Mouse (Mus musculus): ENCODE results near the gene Sipa1l3. TPM values are rescaled to one million over a fixed set of nuclear protein-coding genes. Genes with fewer than 3 reads are reported as not detected.

Sipa1l3 gene
- polyA plus RNA-seq, 1 experiment from 2014 or later, result 15.6 TPM

GRCm38 (mm10) chr7:29352246-29352645 is 166.2 kb downstream of the Sipa1l3 start:
- H3K36me3 ChIP-seq (ENCODE audit: control insufficient read depth, insufficient read depth, low read length), result peaks cover 51% of the 10 kb centered on the region

DNA sequence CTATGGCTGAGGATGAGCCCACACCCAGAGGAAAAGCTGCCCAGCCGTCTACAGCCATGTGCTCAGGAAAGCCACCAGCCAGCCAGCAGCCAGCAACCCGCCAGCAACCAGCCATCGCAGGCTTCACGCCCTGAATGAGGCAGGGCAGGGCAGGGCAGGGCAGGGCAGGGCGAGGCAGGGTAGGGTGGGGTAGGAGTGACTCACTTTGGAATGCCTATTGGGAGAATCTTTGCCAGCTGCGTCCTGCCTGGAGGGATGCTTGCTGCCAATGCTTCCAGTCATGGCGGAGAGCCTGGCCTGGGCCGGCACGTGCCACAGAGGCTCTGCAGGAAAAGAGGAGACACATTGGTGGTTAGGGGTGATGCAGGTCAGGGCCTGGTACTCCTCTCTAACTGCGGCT is 168.0 kb downstream of the Sipa1l3 start:
- Histone ChIP-seq H3K4me2 (ENCODE audit: low read depth, low read length) (no peak overlapping the region), H3K27me3 (replicated peaks; ENCODE audit: control insufficient read depth, insufficient read depth, low read length) (no peaks in the 10 kb centered on the region), H3K4me1 (ENCODE audit: control insufficient read depth, insufficient read depth, low read length) (no peaks in the 10 kb centered on the region), H3K9me3 (ENCODE audit: control insufficient read depth, low read length) (no peaks in the 10 kb centered on the region), H3K27ac (replicated peaks; ENCODE audit: low read depth, low read length) (no peak overlapping the region), H3K36me3 (ENCODE audit: control insufficient read depth, insufficient read depth, low read length) (peaks cover 55% of the 10 kb centered on the region), H3K4me3 (ENCODE audit: low read depth, low read length) (no peak overlapping the region), H3K9ac (ENCODE audit: low read depth, low read length) (no peak overlapping the region)
- DNase-seq (ENCODE audit: low spot score), result no peak
- WGBS, result 88% methylated on average over 10 of the region's 10 CpGs
- no peak for ATAC-seq (ENCODE audit: low read depth)

More at GRCm38 (mm10) chr7:29352246-29352645, 166.2 kb downstream of the Sipa1l3 start:
- no peak for DNase-seq (ENCODE audit: low spot score)
- no peak overlapping the region for H3K4me3 ChIP-seq (ENCODE audit: low read depth, low read length)
- no peak overlapping the region for H3K4me2 ChIP-seq (ENCODE audit: low read depth, low read length)
- ATAC-seq (ENCODE audit: low read depth), result no peak
- H3K27ac ChIP-seq (replicated peaks; ENCODE audit: low read depth, low read length), result no peak overlapping the region
- WGBS, result 94% methylated on average over 8 of the region's 8 CpGs
- H3K4me1 ChIP-seq (ENCODE audit: control insufficient read depth, insufficient read depth, low read length), result no peaks in the 10 kb centered on the region
- H3K9ac ChIP-seq (ENCODE audit: low read depth, low read length), result no peak overlapping the region
- H3K27me3 ChIP-seq (replicated peaks; ENCODE audit: control insufficient read depth, insufficient read depth, low read length), result no peaks in the 10 kb centered on the region
- H3K9me3 ChIP-seq (ENCODE audit: control insufficient read depth, low read length), result no peaks in the 10 kb centered on the region

DNA sequence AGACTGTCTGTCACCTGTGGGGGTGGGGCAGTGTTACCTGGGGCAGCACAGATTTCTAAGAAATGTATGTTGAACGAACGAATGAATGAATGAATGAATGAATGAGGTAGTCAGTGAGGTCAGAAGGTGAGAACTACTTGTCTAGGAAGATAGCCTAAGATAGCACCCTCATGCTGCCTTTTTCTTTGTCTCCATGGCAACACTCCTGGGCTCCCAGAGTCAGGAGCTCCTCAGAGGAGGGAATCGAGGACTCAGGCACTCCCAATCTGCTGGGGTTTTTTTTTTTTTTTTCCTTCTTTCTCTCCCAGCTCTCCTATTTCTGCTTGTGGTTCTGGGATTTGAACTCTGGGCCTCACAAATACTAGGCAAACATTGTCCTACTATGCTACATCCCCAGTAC is 172.2 kb downstream of the Sipa1l3 start:
- H3K9ac ChIP-seq (ENCODE audit: low read depth, low read length), result no peak overlapping the region
- H3K36me3 ChIP-seq (ENCODE audit: control insufficient read depth, insufficient read depth, low read length), result peaks cover 45% of the 10 kb centered on the region
- H3K9me3 ChIP-seq (ENCODE audit: control insufficient read depth, low read length), result no peaks in the 10 kb centered on the region
- H3K4me2 ChIP-seq (ENCODE audit: low read depth, low read length), result no peak overlapping the region
- H3K4me3 ChIP-seq (ENCODE audit: low read depth, low read length), result no peak overlapping the region
- H3K27ac ChIP-seq (replicated peaks; ENCODE audit: low read depth, low read length), result no peak overlapping the region
- ATAC-seq (ENCODE audit: low read depth) (no peak), DNase-seq (ENCODE audit: low spot score) (no peak)
- H3K27me3 ChIP-seq (replicated peaks; ENCODE audit: control insufficient read depth, insufficient read depth, low read length), result no peaks in the 10 kb centered on the region
- peaks cover 12% of the 10 kb centered on the region; the same call in 1 of the 2 replicates for H3K4me1 ChIP-seq (ENCODE audit: control insufficient read depth, insufficient read depth, low read length)
- 67% methylated on average over 3 of the region's 3 CpGs for WGBS

- no peak for ATAC-seq (ENCODE audit: low read depth)
- H3K9me3 ChIP-seq (ENCODE audit: control insufficient read depth, low read length), result no peaks in the 10 kb centered on the region
- DNase-seq (ENCODE audit: low spot score), result no peak
- WGBS, result 86% methylated on average over 4 of the region's 4 CpGs
- no peak overlapping the region for H3K27ac ChIP-seq (replicated peaks; ENCODE audit: low read depth, low read length)
- no peaks in the 10 kb centered on the region for H3K27me3 ChIP-seq (replicated peaks; ENCODE audit: control insufficient read depth, insufficient read depth, low read length)
- peaks cover 40% of the 10 kb centered on the region for H3K36me3 ChIP-seq (ENCODE audit: control insufficient read depth, insufficient read depth, low read length)
- no peak overlapping the region for H3K4me2 ChIP-seq (ENCODE audit: low read depth, low read length)
- H3K4me3 ChIP-seq (ENCODE audit: low read depth, low read length), result no peak overlapping the region
- no peak overlapping the region for H3K9ac ChIP-seq (ENCODE audit: low read depth, low read length)
- H3K4me1 ChIP-seq (ENCODE audit: control insufficient read depth, insufficient read depth, low read length), result peaks cover 12% of the 10 kb centered on the region; the same call in 1 of the 2 replicates
Measured at GRCm38 (mm10) chr7:29345534-29345933, 172.9 kb downstream of the Sipa1l3 start.

GRCm38 (mm10) chr7:29343746-29344145 is 174.7 kb downstream of the Sipa1l3 start:
- Histone ChIP-seq H3K36me3 (ENCODE audit: control insufficient read depth, insufficient read depth, low read length) (peaks cover 28% of the 10 kb centered on the region), H3K4me3 (ENCODE audit: low read depth, low read length) (no peak overlapping the region), H3K4me1 (ENCODE audit: control insufficient read depth, insufficient read depth, low read length) (peaks cover 12% of the 10 kb centered on the region; the same call in 1 of the 2 replicates), H3K9ac (ENCODE audit: low read depth, low read length) (no peak overlapping the region), H3K27me3 (replicated peaks; ENCODE audit: control insufficient read depth, insufficient read depth, low read length) (no peaks in the 10 kb centered on the region), H3K4me2 (ENCODE audit: low read depth, low read length) (no peak overlapping the region), H3K27ac (replicated peaks; ENCODE audit: low read depth, low read length) (no peak overlapping the region), H3K9me3 (ENCODE audit: control insufficient read depth, low read length) (no peaks in the 10 kb centered on the region)
- 89% methylated on average over 7 of the region's 7 CpGs for WGBS
- no peak for DNase-seq (ENCODE audit: low spot score)
- ATAC-seq (ENCODE audit: low read depth), result no peak

- Histone ChIP-seq H3K9ac (ENCODE audit: low read depth, low read length) (peak overlapping the region; percentile 37; the same call in 1 of the 2 replicates), H3K27me3 (replicated peaks; ENCODE audit: control insufficient read depth, insufficient read depth, low read length) (no peaks in the 10 kb centered on the region), H3K4me2 (ENCODE audit: low read depth, low read length) (no peak overlapping the region), H3K9me3 (ENCODE audit: control insufficient read depth, low read length) (no peaks in the 10 kb centered on the region), H3K4me1 (ENCODE audit: control insufficient read depth, insufficient read depth, low read length) (peaks cover 12% of the 10 kb centered on the region; the same call in 1 of the 2 replicates), H3K27ac (replicated peaks; ENCODE audit: low read depth, low read length) (peak overlapping the region; percentile 65), H3K36me3 (ENCODE audit: control insufficient read depth, insufficient read depth, low read length) (peaks cover 22% of the 10 kb centered on the region; the same call in 1 of the 2 replicates), H3K4me3 (ENCODE audit: low read depth, low read length) (no peak overlapping the region)
- DNase-seq (ENCODE audit: low spot score) (peak; percentile 11), ATAC-seq (ENCODE audit: low read depth) (0 out of 2 replicates have a peak, but pooled peaks have one; percentile 31)
- WGBS, result 44% methylated on average over 8 of the region's 8 CpGs
Measured at GRCm38 (mm10) chr7:29342489-29343092, 175.8 kb downstream of the Sipa1l3 start.

GRCm38 (mm10) chr7:29341722-29342121 is 176.7 kb downstream of the Sipa1l3 start:
- ATAC-seq (ENCODE audit: low read depth), result peak; percentile 54
- H3K4me1 ChIP-seq (ENCODE audit: control insufficient read depth, insufficient read depth, low read length), result peaks cover 12% of the 10 kb centered on the region; the same call in 1 of the 2 replicates
- no peaks in the 10 kb centered on the region for H3K9me3 ChIP-seq (ENCODE audit: control insufficient read depth, low read length)
- H3K27me3 ChIP-seq (replicated peaks; ENCODE audit: control insufficient read depth, insufficient read depth, low read length), result no peaks in the 10 kb centered on the region
- no peak overlapping the region for H3K4me2 ChIP-seq (ENCODE audit: low read depth, low read length)
- H3K4me3 ChIP-seq (ENCODE audit: low read depth, low read length), result no peak overlapping the region
- no peak overlapping the region for H3K9ac ChIP-seq (ENCODE audit: low read depth, low read length)
- DNase-seq (ENCODE audit: low spot score), result peak; percentile 69
- H3K27ac ChIP-seq (replicated peaks; ENCODE audit: low read depth, low read length), result peak overlapping the region; percentile 65
- peaks cover 14% of the 10 kb centered on the region; the same call in 1 of the 2 replicates for H3K36me3 ChIP-seq (ENCODE audit: control insufficient read depth, insufficient read depth, low read length)
- 47% methylated on average over 12 of the region's 12 CpGs for WGBS

DNA sequence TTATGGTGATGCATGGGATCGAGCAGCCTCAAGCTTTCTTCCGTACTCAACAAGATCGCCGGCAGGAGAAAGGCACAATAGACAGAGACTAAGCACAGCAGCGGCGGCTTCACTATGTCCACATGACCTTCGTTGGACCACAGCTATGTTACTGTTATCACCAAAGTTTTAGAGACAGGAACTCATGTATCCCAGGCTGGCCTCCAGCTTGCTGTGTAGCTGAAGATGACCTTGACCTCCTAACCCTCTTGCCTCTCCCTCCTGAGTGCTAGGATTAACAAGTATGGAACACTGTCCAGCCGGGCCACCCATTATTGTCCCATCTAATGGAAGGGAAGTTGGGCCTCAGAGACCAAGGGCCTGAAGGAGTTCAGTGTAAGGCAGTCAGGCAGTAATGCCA is 177.6 kb downstream of the Sipa1l3 start:
- DNase-seq (ENCODE audit: low spot score) (no peak), ATAC-seq (ENCODE audit: low read depth) (no peak)
- Histone ChIP-seq H3K27ac (replicated peaks; ENCODE audit: low read depth, low read length) (no peak overlapping the region), H3K4me1 (ENCODE audit: control insufficient read depth, insufficient read depth, low read length) (peaks cover 12% of the 10 kb centered on the region; the same call in 1 of the 2 replicates), H3K36me3 (ENCODE audit: control insufficient read depth, insufficient read depth, low read length) (0 out of 2 replicates have a peak, but pooled peaks cover 10% of the 10 kb centered on the region), H3K4me2 (ENCODE audit: low read depth, low read length) (no peak overlapping the region), H3K27me3 (replicated peaks; ENCODE audit: control insufficient read depth, insufficient read depth, low read length) (no peaks in the 10 kb centered on the region), H3K9me3 (ENCODE audit: control insufficient read depth, low read length) (no peaks in the 10 kb centered on the region), H3K4me3 (ENCODE audit: low read depth, low read length) (no peak overlapping the region), H3K9ac (ENCODE audit: low read depth, low read length) (no peak overlapping the region)
- 94% methylated on average over 8 of the region's 8 CpGs for WGBS

GRCm38 (mm10) chr7:29340247-29340646 is 178.2 kb downstream of the Sipa1l3 start:
- no peak overlapping the region for H3K27ac ChIP-seq (replicated peaks; ENCODE audit: low read depth, low read length)
- H3K9me3 ChIP-seq (ENCODE audit: control insufficient read depth, low read length), result no peaks in the 10 kb centered on the region
- ATAC-seq (ENCODE audit: low read depth) (no peak), DNase-seq (ENCODE audit: low spot score) (no peak)
- H3K27me3 ChIP-seq (replicated peaks; ENCODE audit: control insufficient read depth, insufficient read depth, low read length), result no peaks in the 10 kb centered on the region
- no peak overlapping the region for H3K9ac ChIP-seq (ENCODE audit: low read depth, low read length)
- H3K4me2 ChIP-seq (ENCODE audit: low read depth, low read length), result no peak overlapping the region
- H3K4me1 ChIP-seq (ENCODE audit: control insufficient read depth, insufficient read depth, low read length), result peaks cover 12% of the 10 kb centered on the region; the same call in 1 of the 2 replicates
- 0 out of 2 replicates have a peak, but pooled peaks cover 14% of the 10 kb centered on the region for H3K36me3 ChIP-seq (ENCODE audit: control insufficient read depth, insufficient read depth, low read length)
- no peak overlapping the region for H3K4me3 ChIP-seq (ENCODE audit: low read depth, low read length)
- 68% methylated on average over 8 of the region's 9 CpGs for WGBS

All from embryonic facial prominence, embryonic 14.5 days (tissue).